Mouse (Mus musculus): Measurements from ENCODE around the gene Marc1.

DNA sequence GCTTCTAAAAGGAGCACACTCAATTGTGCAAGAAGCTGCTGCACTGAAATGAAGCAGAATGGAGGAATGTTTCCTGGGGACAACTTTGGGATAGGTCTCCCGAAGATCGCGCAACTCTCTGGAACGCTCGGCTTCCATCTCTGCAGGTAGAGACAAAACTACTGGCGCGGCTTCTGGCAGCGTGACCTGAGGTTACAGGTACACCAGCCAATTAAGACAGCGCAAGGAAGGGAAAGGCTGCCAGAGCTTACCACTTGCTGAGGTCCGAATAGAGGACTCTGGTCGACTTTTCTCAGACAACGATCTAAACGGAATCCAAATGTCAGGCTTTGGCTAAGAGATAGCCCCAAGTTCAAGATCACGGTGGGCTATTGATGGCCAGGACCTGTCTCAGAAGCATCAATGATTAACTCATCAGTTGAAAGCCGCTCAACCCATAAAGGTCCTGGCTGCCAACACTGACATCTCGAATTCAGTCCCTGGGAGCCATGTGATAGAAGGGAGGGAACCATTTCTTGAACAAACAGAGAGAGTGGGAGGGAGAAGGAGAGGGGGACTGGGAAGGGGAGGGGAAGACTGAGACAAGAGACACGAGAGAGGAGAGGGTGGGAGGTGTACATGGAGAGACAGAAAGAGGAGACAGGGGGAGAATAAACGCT lies 35.1 kb upstream of the Marc1 start, which contains the start of gene Marc2:
- TF ChIP-seq TAL1 (IDR thresholded peaks at IDR 0.05; ENCODE audit: low read length) (no peak), GATA1 (IDR thresholded peaks at IDR 0.05; ENCODE audit: low read length) (no peak)
